Mouse (Mus musculus) bone marrow macrophage, adult 2 months (primary cell): ENCODE measurements around the gene Btbd9.

Experiments used
- CTCF ChIP-seq: IDR thresholded peaks from 2 replicates; pipeline ENCODE4 v1.5.1; 2012; ENCODE audit warnings: low read depth, mild to moderate bottlenecking, low read length, moderate library complexity
- POLR2A ChIP-seq: IDR thresholded peaks from 2 replicates; pipeline ENCODE4 v1.6.1; 2012; ENCODE audit warnings: mild to moderate bottlenecking, low read depth, low read length, borderline replicate concordance

GRCm38 (mm10) chr17:30497525-30498375 is 78.5 kb downstream of the Btbd9 start:
- no peak for TF ChIP-seq CTCF
- no peak for TF ChIP-seq POLR2A
